Mouse (Mus musculus): ENCODE data around the gene Rcan2. TPM values are rescaled to one million over a fixed set of nuclear protein-coding genes. Genes with fewer than 3 reads are reported as not detected.

Rcan2 gene
- polyA plus RNA-seq, 1 experiment from 2014 or later, result 63.1 TPM

GRCm38 (mm10) chr17:43886262-43886661 is 85.1 kb downstream of the Rcan2 start:
- ATAC-seq (replicated peaks; ENCODE audit: extremely low read depth, insufficient read depth, low FRiP score), result no peak
- 81% methylated on average over 7 of the region's 7 CpGs for WGBS
- Histone ChIP-seq H3K4me1 (ENCODE audit: control insufficient read depth, insufficient read depth, low read length) (no peaks in the 10 kb centered on the region), H3K9me3 (replicated peaks; ENCODE audit: control insufficient read depth, low read length) (no peaks in the 10 kb centered on the region), H3K36me3 (ENCODE audit: control insufficient read depth, insufficient read depth) (no peaks in the 10 kb centered on the region), H3K27ac (ENCODE audit: low read length) (no peak overlapping the region), H3K9ac (ENCODE audit: low read length) (no peak overlapping the region), H3K4me2 (ENCODE audit: low read depth, low read length) (no peak overlapping the region), H3K27me3 (ENCODE audit: control insufficient read depth, insufficient read depth, low read length) (no peaks in the 10 kb centered on the region), H3K4me3 (ENCODE audit: low read length) (no peak overlapping the region)

DNA sequence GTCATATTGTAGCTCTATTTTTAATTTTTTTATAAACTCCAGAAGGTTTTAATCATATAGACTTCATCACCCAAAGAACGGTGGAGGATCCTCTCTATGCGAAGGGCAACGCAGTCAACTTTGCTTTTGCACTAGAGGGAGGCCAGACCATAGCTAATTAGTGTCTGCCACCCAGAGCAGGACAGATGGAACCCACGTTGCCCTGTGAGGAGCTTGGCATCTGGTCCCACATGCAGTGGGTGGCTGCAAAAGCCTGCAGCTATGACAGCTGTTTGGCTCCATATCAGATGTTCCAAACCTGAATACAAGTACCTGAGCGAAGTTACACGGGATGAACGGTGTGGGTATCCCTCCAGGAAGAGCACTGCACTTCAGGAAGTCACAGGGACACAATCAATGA is 86.8 kb downstream of the Rcan2 start:
- Histone ChIP-seq H3K9me3 (replicated peaks; ENCODE audit: control insufficient read depth, low read length) (no peaks in the 10 kb centered on the region), H3K4me3 (ENCODE audit: low read length) (no peak overlapping the region), H3K9ac (ENCODE audit: low read length) (no peak overlapping the region), H3K27me3 (ENCODE audit: control insufficient read depth, insufficient read depth, low read length) (no peaks in the 10 kb centered on the region), H3K4me2 (ENCODE audit: low read depth, low read length) (no peak overlapping the region), H3K36me3 (ENCODE audit: control insufficient read depth, insufficient read depth) (no peaks in the 10 kb centered on the region), H3K27ac (ENCODE audit: low read length) (no peak overlapping the region), H3K4me1 (ENCODE audit: control insufficient read depth, insufficient read depth, low read length) (no peaks in the 10 kb centered on the region)
- no peak for ATAC-seq (replicated peaks; ENCODE audit: extremely low read depth, insufficient read depth, low FRiP score)
- WGBS, result 82% methylated on average over 7 of the region's 7 CpGs

- Histone ChIP-seq H3K36me3 (ENCODE audit: control insufficient read depth, insufficient read depth) (no peaks in the 10 kb centered on the region), H3K9me3 (replicated peaks; ENCODE audit: control insufficient read depth, low read length) (no peaks in the 10 kb centered on the region; the same call in 1 of the 2 replicates), H3K4me2 (ENCODE audit: low read depth, low read length) (no peak overlapping the region), H3K4me1 (ENCODE audit: control insufficient read depth, insufficient read depth, low read length) (no peaks in the 10 kb centered on the region; the same call in 1 of the 2 replicates), H3K27ac (ENCODE audit: low read length) (no peak overlapping the region), H3K9ac (ENCODE audit: low read length) (no peak overlapping the region), H3K4me3 (ENCODE audit: low read length) (no peak overlapping the region), H3K27me3 (ENCODE audit: control insufficient read depth, insufficient read depth, low read length) (no peaks in the 10 kb centered on the region)
- no peak for ATAC-seq (replicated peaks; ENCODE audit: extremely low read depth, insufficient read depth, low FRiP score)
- WGBS, result 69% methylated on average over 4 of the region's 4 CpGs
These were observed 96.2 kb downstream of the Rcan2 start for GRCm38 (mm10) chr17:43897346-43897745.

DNA sequence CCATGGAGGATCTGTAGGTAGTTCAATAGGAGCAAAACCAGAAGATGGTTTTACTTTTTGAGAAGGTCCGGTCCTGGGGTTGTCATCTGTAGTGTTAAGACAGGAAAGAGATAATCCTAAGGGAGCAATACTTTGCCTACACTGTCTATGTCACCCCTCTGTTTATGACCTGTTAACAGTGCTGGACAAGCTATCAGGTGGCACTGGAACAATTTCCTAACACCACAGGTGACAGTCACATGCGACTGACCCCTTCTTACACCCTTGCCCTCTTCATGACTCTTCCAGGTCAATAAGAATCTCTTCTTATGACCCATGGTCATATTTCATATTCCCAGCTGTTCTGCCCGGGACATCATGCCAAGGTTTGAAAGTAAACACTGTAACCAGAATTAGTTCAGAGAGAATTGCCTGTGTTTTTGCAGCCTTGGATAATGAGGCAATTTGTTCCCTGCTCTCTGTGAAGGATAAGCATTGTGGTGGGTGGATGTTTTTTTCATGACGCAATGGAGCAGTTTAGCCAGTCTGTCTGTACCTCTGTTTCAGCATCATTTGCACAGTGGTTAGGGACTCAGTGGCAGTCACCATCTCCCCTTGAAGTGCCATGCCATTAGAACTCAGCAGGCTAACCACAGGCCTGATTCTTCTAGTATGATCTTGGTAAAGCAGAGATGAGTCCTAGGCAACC is 98.4 kb downstream of the Rcan2 start:
- Histone ChIP-seq H3K27me3 (ENCODE audit: control insufficient read depth, insufficient read depth, low read length) (no peaks in the 10 kb centered on the region), H3K4me3 (ENCODE audit: low read length) (no peak overlapping the region), H3K36me3 (ENCODE audit: control insufficient read depth, insufficient read depth) (no peaks in the 10 kb centered on the region), H3K4me1 (ENCODE audit: control insufficient read depth, insufficient read depth, low read length) (peaks cover 14% of the 10 kb centered on the region), H3K4me2 (ENCODE audit: low read depth, low read length) (no peak overlapping the region), H3K27ac (ENCODE audit: low read length) (no peak overlapping the region), H3K9ac (ENCODE audit: low read length) (no peak overlapping the region), H3K9me3 (replicated peaks; ENCODE audit: control insufficient read depth, low read length) (no peaks in the 10 kb centered on the region; the same call in 1 of the 2 replicates)
- no peak for ATAC-seq (replicated peaks; ENCODE audit: extremely low read depth, insufficient read depth, low FRiP score)
- 79% methylated on average over 4 of the region's 4 CpGs for WGBS

DNA sequence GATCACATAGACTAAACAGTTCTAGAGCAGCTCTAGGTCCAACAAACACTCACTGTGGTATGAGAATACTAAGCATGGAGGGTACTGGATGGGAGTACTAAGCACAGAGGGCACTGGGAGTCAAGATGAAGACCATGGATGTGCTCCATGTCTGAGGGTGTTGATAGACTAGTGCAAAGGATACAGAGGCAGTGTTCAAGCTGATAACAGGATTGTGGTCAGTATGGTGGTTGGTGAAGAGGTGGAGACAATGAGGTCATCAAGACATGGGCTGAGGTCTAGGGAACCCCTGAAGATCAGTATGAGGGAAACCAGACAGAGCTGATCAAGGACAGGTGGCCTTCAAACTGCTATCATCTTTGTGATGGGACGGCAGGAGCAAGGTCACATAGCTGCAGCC is 99.0 kb downstream of the Rcan2 start:
- no peak overlapping the region for H3K27ac ChIP-seq (ENCODE audit: low read length)
- ATAC-seq (replicated peaks; ENCODE audit: extremely low read depth, insufficient read depth, low FRiP score), result no peak
- no peaks in the 10 kb centered on the region for H3K36me3 ChIP-seq (ENCODE audit: control insufficient read depth, insufficient read depth)
- no peaks in the 10 kb centered on the region; the same call in 1 of the 2 replicates for H3K9me3 ChIP-seq (replicated peaks; ENCODE audit: control insufficient read depth, low read length)
- no peaks in the 10 kb centered on the region for H3K27me3 ChIP-seq (ENCODE audit: control insufficient read depth, insufficient read depth, low read length)
- no peak overlapping the region for H3K4me2 ChIP-seq (ENCODE audit: low read depth, low read length)
- WGBS, result 53% methylated on average over 1 of the region's 1 CpGs
- H3K9ac ChIP-seq (ENCODE audit: low read length), result no peak overlapping the region
- no peak overlapping the region for H3K4me3 ChIP-seq (ENCODE audit: low read length)
- H3K4me1 ChIP-seq (ENCODE audit: control insufficient read depth, insufficient read depth, low read length), result peaks cover 20% of the 10 kb centered on the region

GRCm38 (mm10) chr17:43901474-43901873 is 100.3 kb downstream of the Rcan2 start:
- H3K4me3 ChIP-seq (ENCODE audit: low read length), result no peak overlapping the region
- no peak overlapping the region for H3K4me2 ChIP-seq (ENCODE audit: low read depth, low read length)
- ATAC-seq (replicated peaks; ENCODE audit: extremely low read depth, insufficient read depth, low FRiP score), result no peak
- no peaks in the 10 kb centered on the region for H3K9me3 ChIP-seq (replicated peaks; ENCODE audit: control insufficient read depth, low read length)
- WGBS, result 56% methylated on average over 3 of the region's 3 CpGs
- H3K4me1 ChIP-seq (ENCODE audit: control insufficient read depth, insufficient read depth, low read length), result peaks cover 22% of the 10 kb centered on the region
- no peaks in the 10 kb centered on the region for H3K36me3 ChIP-seq (ENCODE audit: control insufficient read depth, insufficient read depth)
- no peak overlapping the region for H3K27ac ChIP-seq (ENCODE audit: low read length)
- H3K27me3 ChIP-seq (ENCODE audit: control insufficient read depth, insufficient read depth, low read length), result no peaks in the 10 kb centered on the region
- H3K9ac ChIP-seq (ENCODE audit: low read length), result no peak overlapping the region

- Histone ChIP-seq H3K9ac (ENCODE audit: low read length) (peak overlapping the region; percentile 54), H3K27ac (ENCODE audit: low read length) (peak overlapping the region; percentile 89), H3K4me3 (ENCODE audit: low read length) (no peak overlapping the region), H3K27me3 (ENCODE audit: control insufficient read depth, insufficient read depth, low read length) (no peaks in the 10 kb centered on the region), H3K9me3 (replicated peaks; ENCODE audit: control insufficient read depth, low read length) (no peaks in the 10 kb centered on the region), H3K4me2 (ENCODE audit: low read depth, low read length) (peak overlapping the region; percentile 59), H3K36me3 (ENCODE audit: control insufficient read depth, insufficient read depth) (no peaks in the 10 kb centered on the region), H3K4me1 (ENCODE audit: control insufficient read depth, insufficient read depth, low read length) (peaks cover 29% of the 10 kb centered on the region)
- 39% methylated on average over 9 of the region's 9 CpGs for WGBS
- peak; percentile 83 for ATAC-seq (replicated peaks; ENCODE audit: extremely low read depth, insufficient read depth, low FRiP score)
These were observed 102.9 kb downstream of the Rcan2 start for GRCm38 (mm10) chr17:43903807-43904771.

DNA sequence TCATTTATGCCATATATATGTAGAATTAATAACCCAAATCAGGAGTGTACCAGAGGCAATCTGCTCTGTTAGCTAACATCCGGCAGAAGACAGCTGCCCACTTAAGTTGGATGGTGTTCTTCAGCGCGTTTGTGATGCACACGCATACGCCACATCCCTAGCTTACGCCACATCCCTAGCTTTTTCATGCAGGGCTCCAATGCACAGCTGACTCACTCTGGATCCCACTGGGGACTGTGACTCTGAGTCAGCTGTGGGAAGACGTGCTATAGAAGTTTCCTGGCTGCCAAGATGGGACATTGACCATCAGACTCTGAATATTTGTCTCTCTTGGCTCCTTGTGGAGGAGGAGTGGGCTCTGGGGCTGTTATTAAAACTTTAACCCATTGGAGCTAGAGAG is 103.7 kb downstream of the Rcan2 start:
- Histone ChIP-seq H3K9ac (ENCODE audit: low read length) (no peak overlapping the region), H3K9me3 (replicated peaks; ENCODE audit: control insufficient read depth, low read length) (no peaks in the 10 kb centered on the region)

GRCm38 (mm10) chr17:43906728-43907127 is 105.6 kb downstream of the Rcan2 start:
- H3K4me3 ChIP-seq (ENCODE audit: low read length), result no peak overlapping the region
- H3K36me3 ChIP-seq (ENCODE audit: control insufficient read depth, insufficient read depth), result no peaks in the 10 kb centered on the region
- H3K27me3 ChIP-seq (ENCODE audit: control insufficient read depth, insufficient read depth, low read length), result no peaks in the 10 kb centered on the region
- no peak overlapping the region for H3K4me2 ChIP-seq (ENCODE audit: low read depth, low read length)
- H3K9me3 ChIP-seq (replicated peaks; ENCODE audit: control insufficient read depth, low read length), result no peaks in the 10 kb centered on the region
- no peak for ATAC-seq (replicated peaks; ENCODE audit: extremely low read depth, insufficient read depth, low FRiP score)
- H3K27ac ChIP-seq (ENCODE audit: low read length), result no peak overlapping the region
- no peak overlapping the region for H3K9ac ChIP-seq (ENCODE audit: low read length)
- peaks cover 29% of the 10 kb centered on the region for H3K4me1 ChIP-seq (ENCODE audit: control insufficient read depth, insufficient read depth, low read length)

More for the DNA sequence above, 103.7 kb downstream of the Rcan2 start:
- ATAC-seq (replicated peaks; ENCODE audit: extremely low read depth, insufficient read depth, low FRiP score), result no peak
- H3K36me3 ChIP-seq (ENCODE audit: control insufficient read depth, insufficient read depth), result no peaks in the 10 kb centered on the region
- 87% methylated on average over 7 of the region's 7 CpGs for WGBS
- H3K4me2 ChIP-seq (ENCODE audit: low read depth, low read length), result no peak overlapping the region
- H3K27me3 ChIP-seq (ENCODE audit: control insufficient read depth, insufficient read depth, low read length), result no peaks in the 10 kb centered on the region
- H3K27ac ChIP-seq (ENCODE audit: low read length), result no peak overlapping the region; the same call in 1 of the 2 replicates
- no peak overlapping the region for H3K4me3 ChIP-seq (ENCODE audit: low read length)
- peaks cover 29% of the 10 kb centered on the region for H3K4me1 ChIP-seq (ENCODE audit: control insufficient read depth, insufficient read depth, low read length)

Measured in heart, embryonic 16.5 days (tissue).